Mouse (Mus musculus): Measurements from ENCODE around the gene Ssxb3. TPM values are rescaled to one million over a fixed set of nuclear protein-coding genes. Genes with fewer than 3 reads are reported as not detected.
"Not testable (repeated sequence)": the region's sequence is repeated elsewhere in the genome, so short reads cannot be mapped to it uniquely, and the experiment has no call there.

Gene Ssxb3
- polyA plus RNA-seq (2015; fragmentation: Nextera tagmentation; extraction: Ambion mirVana), result not detected in 2 replicates

GRCm38 (mm10) chrX:8591716-8592115, at the start of gene Ssxb3:
Gene Ssxb3, minus strand, starts transcription at chrX:8591816.
- not testable (repeated sequence) for H3K27me3 ChIP-seq

GRCm38 (mm10) chrX:8548155-8548554, 43.5 kb downstream of the Ssxb3 start, which contains the start of gene Ssxb6:
Gene Ssxb6, minus strand, starts transcription at chrX:8548255.
- H3K4me1 ChIP-seq; H3K4me2 ChIP-seq; H3K36me3 ChIP-seq; H3K27me3 ChIP-seq; H3K9me3 ChIP-seq (replicated peaks); H3K9ac ChIP-seq; H3K4me3 ChIP-seq (replicated peaks); ATAC-seq (replicated peaks; ENCODE audit: low FRiP score); H3K27ac ChIP-seq: not testable (repeated sequence)
- 75% methylated on average over 4 of the region's 4 CpGs for WGBS

More at GRCm38 (mm10) chrX:8591716-8592115, at the start of gene Ssxb3:
- WGBS, result 43% methylated on average over 1 of the region's 1 CpGs
- H3K4me2 ChIP-seq; ATAC-seq (replicated peaks; ENCODE audit: low FRiP score); H3K4me1 ChIP-seq; H3K27ac ChIP-seq; H3K36me3 ChIP-seq; H3K9me3 ChIP-seq (replicated peaks); H3K4me3 ChIP-seq (replicated peaks); H3K9ac ChIP-seq: not testable (repeated sequence)

Other genes with a start within 250 kb of the Ssxb3 start
- gene Ssxb9, start 224.8 kb downstream of the Ssxb3 start, polyA plus RNA-seq (2015; fragmentation: Nextera tagmentation; extraction: Ambion mirVana), result not detected in 2 replicates
- not detected in 2 replicates for gene Ssxb1, start 178.5 kb downstream of the Ssxb3 start, polyA plus RNA-seq (2015; fragmentation: Nextera tagmentation; extraction: Ambion mirVana)
- not detected in 2 replicates for gene Ssxb2, start 130.1 kb downstream of the Ssxb3 start, polyA plus RNA-seq (2015; fragmentation: Nextera tagmentation; extraction: Ambion mirVana)
- not detected in 2 replicates for gene Gm14459, start 66.9 kb downstream of the Ssxb3 start, polyA plus RNA-seq (2015; fragmentation: Nextera tagmentation; extraction: Ambion mirVana)
- gene Ssxb6, start 43.6 kb downstream of the Ssxb3 start, polyA plus RNA-seq (2015; fragmentation: Nextera tagmentation; extraction: Ambion mirVana), result not detected in 2 replicates
- not detected in 2 replicates for gene Ssxb8, start 99.0 kb upstream of the Ssxb3 start, polyA plus RNA-seq (2015; fragmentation: Nextera tagmentation; extraction: Ambion mirVana)
- gene Ssx9, start 156.6 kb upstream of the Ssxb3 start, polyA plus RNA-seq (2015; fragmentation: Nextera tagmentation; extraction: Ambion mirVana), result not detected in 2 replicates
- gene Ssxb5, start 211.9 kb upstream of the Ssxb3 start, polyA plus RNA-seq (2015; fragmentation: Nextera tagmentation; extraction: Ambion mirVana), result not detected in 2 replicates

Measured in kidney, embryonic 15.5 days (tissue).